Mouse (Mus musculus): Measurements from ENCODE around the gene Aurkb.
"Not testable (repeated sequence)": the region's sequence is repeated elsewhere in the genome, so short reads cannot be mapped to it uniquely, and the experiment has no call there.

Gene Aurkb

GRCm38 (mm10) chr11:69045531-69046394 lies at the start of gene Aurkb:
TSS of gene Aurkb (plus strand) at chr11:69045647.
- DNase-seq, result peak; percentile 71 to 78

- DNase-seq, result no peak
Observed at GRCm38 (mm10) chr11:68997080-68997479, 48.4 kb upstream of the Aurkb start.

- not testable (repeated sequence) for DNase-seq
Observed at GRCm38 (mm10) chr11:69002782-69003181, 42.7 kb upstream of the Aurkb start.

- peak in 1 of 2 experiments; percentile 29 for DNase-seq
Observed at GRCm38 (mm10) chr11:69003592-69003991, 41.9 kb upstream of the Aurkb start.

- no peak for DNase-seq
Observed at GRCm38 (mm10) chr11:69005193-69005592, 40.3 kb upstream of the Aurkb start.

- not testable (repeated sequence) for DNase-seq
Observed at GRCm38 (mm10) chr11:69006575-69006974, 38.9 kb upstream of the Aurkb start.

- DNase-seq, result peak; percentile 70 to 82
Observed at GRCm38 (mm10) chr11:69008182-69009121, 37.0 kb upstream of the Aurkb start, which contains the start of gene Pfas. TSS of gene Pfas (minus strand) at chr11:69008460.

GRCm38 (mm10) chr11:69009508-69009907 lies 35.9 kb upstream of the Aurkb start:
- no peak for DNase-seq

GRCm38 (mm10) chr11:69010400-69011323 lies 34.8 kb upstream of the Aurkb start:
- no peak for DNase-seq

GRCm38 (mm10) chr11:69011445-69011844 lies 34.0 kb upstream of the Aurkb start:
- DNase-seq, result not testable (repeated sequence)

- peak; percentile 93 to 95 for DNase-seq
Observed at GRCm38 (mm10) chr11:69012071-69012601, 33.3 kb upstream of the Aurkb start.

GRCm38 (mm10) chr11:69015644-69016441 lies 29.6 kb upstream of the Aurkb start, which contains the start of gene Ctc1:
TSS of gene Ctc1 (plus strand) at chr11:69015911.
- DNase-seq, result peak; percentile 85 to 88

- no peak for DNase-seq
Observed at GRCm38 (mm10) chr11:69016755-69017154, 28.7 kb upstream of the Aurkb start.

GRCm38 (mm10) chr11:69020691-69021090 lies 24.8 kb upstream of the Aurkb start:
- DNase-seq, result no peak

- no peak for DNase-seq
Observed at GRCm38 (mm10) chr11:69026562-69026961, 18.9 kb upstream of the Aurkb start.

- DNase-seq, result no peak
Observed at GRCm38 (mm10) chr11:69028805-69029204, 16.6 kb upstream of the Aurkb start.

- DNase-seq, result no peak
Observed at GRCm38 (mm10) chr11:69033552-69033951, 11.9 kb upstream of the Aurkb start.

- no peak for DNase-seq
Observed at GRCm38 (mm10) chr11:69034585-69034984, 10.9 kb upstream of the Aurkb start.

- no peak for DNase-seq
Observed at GRCm38 (mm10) chr11:69035411-69035810, 10.0 kb upstream of the Aurkb start.

GRCm38 (mm10) chr11:69035849-69036248 lies 9.6 kb upstream of the Aurkb start:
- DNase-seq, result peak; percentile 91 to 92

Data from kidney, adult 8-10 months (tissue).